Mouse (Mus musculus) G1E (cell line): ENCODE measurements around the gene E2f8.

Experiments
- CTCF ChIP-seq: IDR thresholded peaks from 2 replicates; pipeline ENCODE4 v1.5.1; 2012; ENCODE audit warnings: low read depth, low read length, inconsistent platforms, mixed read lengths
- POLR2AphosphoS5 ChIP-seq: IDR thresholded peaks from 2 replicates; pipeline ENCODE4 v1.6.1; 2012; ENCODE audit warnings: low read depth, low read length, inconsistent platforms; ENCODE audit not compliant: insufficient replicate concordance

DNA sequence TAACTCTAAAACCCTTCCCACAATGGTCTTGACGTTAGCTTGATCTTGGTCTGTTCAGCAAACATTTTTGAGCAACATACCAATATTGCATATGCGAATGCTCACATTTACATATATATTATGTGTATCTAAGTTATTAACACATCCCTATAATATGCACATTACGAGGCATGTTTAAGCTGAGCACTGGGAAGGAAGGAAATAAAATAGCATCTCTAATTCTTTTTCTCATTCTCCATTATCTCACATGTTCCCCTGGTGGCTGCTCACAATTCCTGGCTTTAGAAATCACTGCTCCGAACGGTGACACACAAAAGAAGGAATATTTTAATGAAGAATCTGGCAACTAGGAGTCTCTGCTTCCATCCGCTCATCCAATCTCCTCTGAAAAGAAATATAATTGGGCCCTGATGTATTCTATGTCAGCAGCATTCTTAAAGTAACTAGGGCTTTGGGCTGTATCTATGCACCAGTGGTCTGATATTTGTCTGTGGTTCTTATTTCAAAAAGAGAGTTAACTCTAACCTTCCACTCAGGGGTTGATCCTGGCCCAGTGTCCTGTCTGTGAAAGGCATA is 29.8 kb downstream of the E2f8 start:
- TF ChIP-seq CTCF (no peak), POLR2AphosphoS5 (no peak)
